Mouse (Mus musculus) C2C12 (cell line): ENCODE measurements around the gene Aff3.

Experiments used
- CTCF ChIP-seq: IDR thresholded peaks from one replicate; pipeline ENCODE4 v1.5.1; 2011; ENCODE audit not compliant: control insufficient read depth, insufficient read depth, insufficient read length
- FOSL1 ChIP-seq: IDR thresholded peaks from one replicate; pipeline ENCODE4 v1.8.0; 2011; ENCODE audit warnings: mild to moderate bottlenecking, low read length; ENCODE audit not compliant: poor library complexity, insufficient read depth, severe bottlenecking
- USF1 ChIP-seq: IDR thresholded peaks from one replicate; pipeline ENCODE4 v1.6.1; 2011; ENCODE audit warnings: low read depth, mild to moderate bottlenecking, control low read depth, moderate library complexity

DNA sequence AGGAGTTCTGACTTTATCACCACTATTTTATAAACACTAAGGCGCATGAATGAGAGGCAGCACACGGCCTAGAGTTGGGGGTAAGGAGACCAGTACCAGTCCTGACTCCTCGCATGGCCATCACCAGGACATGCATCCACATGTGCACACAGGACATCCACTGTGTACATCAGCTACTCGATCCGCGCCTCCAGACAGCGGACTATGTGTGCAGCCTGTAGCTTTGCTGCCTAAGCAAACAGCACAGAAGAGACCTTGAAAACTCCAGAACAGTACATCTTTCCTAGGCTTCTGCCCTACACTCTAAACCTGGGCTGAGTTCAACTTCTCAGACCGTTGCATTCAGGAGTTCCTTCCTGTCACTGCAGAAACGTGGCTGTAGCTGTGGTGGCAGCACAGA, 104.1 kb downstream of the Aff3 start:
- TF ChIP-seq CTCF (no peak), USF1 (no peak), FOSL1 (no peak)
